Mouse (Mus musculus): ENCODE data around the gene Nr2c2ap.
A peak's percentile ranks its signal among the peaks of the same experiment; 100 is the strongest.

The Nr2c2ap gene

GRCm38 (mm10) chr8:70160015-70160414 lies 28.9 kb downstream of the Nr2c2ap start:
- peaks cover 28% of the 10 kb centered on the region for H3K27me3 ChIP-seq (ENCODE audit: insufficient read depth, low read length)
- H3K4me1 ChIP-seq (replicated peaks; ENCODE audit: low read depth, low read length), result peaks cover 37% of the 10 kb centered on the region
- H3K36me3 ChIP-seq (ENCODE audit: insufficient read depth, low read length), result no peaks in the 10 kb centered on the region
- TF ChIP-seq CTCF (conservative IDR thresholded peaks at IDR 0.05; ENCODE audit: low read length) (no peak), POU5F1 (IDR thresholded peaks at IDR 0.05; ENCODE audit: borderline replicate concordance, low read length) (no peak), NANOG (IDR thresholded peaks at IDR 0.05; ENCODE audit: borderline replicate concordance, low read length) (no peak)
- H3K4me3 ChIP-seq (replicated peaks; ENCODE audit: low read length), result peak overlapping the region; percentile 17; the same call in 1 of the 2 replicates
- H3K9me3 ChIP-seq (ENCODE audit: low read length), result no peaks in the 10 kb centered on the region

GRCm38 (mm10) chr8:70163316-70163715 lies 32.2 kb downstream of the Nr2c2ap start:
- TF ChIP-seq POU5F1 (IDR thresholded peaks at IDR 0.05; ENCODE audit: borderline replicate concordance, low read length) (no peak), NANOG (IDR thresholded peaks at IDR 0.05; ENCODE audit: borderline replicate concordance, low read length) (no peak), CTCF (conservative IDR thresholded peaks at IDR 0.05; ENCODE audit: low read length) (no peak)
- Histone ChIP-seq H3K4me1 (replicated peaks; ENCODE audit: low read depth, low read length) (peaks cover 52% of the 10 kb centered on the region), H3K4me3 (replicated peaks; ENCODE audit: low read length) (no peak overlapping the region), H3K36me3 (ENCODE audit: insufficient read depth, low read length) (no peaks in the 10 kb centered on the region), H3K9me3 (ENCODE audit: low read length) (no peaks in the 10 kb centered on the region), H3K27me3 (ENCODE audit: insufficient read depth, low read length) (peaks cover 37% of the 10 kb centered on the region)

GRCm38 (mm10) chr8:70166504-70167110 lies 35.5 kb downstream of the Nr2c2ap start:
- Histone ChIP-seq H3K27me3 (ENCODE audit: insufficient read depth, low read length) (peaks cover 37% of the 10 kb centered on the region), H3K36me3 (ENCODE audit: insufficient read depth, low read length) (no peaks in the 10 kb centered on the region), H3K4me3 (replicated peaks; ENCODE audit: low read length) (peak overlapping the region; percentile 56; the same call in 1 of the 2 replicates), H3K4me1 (replicated peaks; ENCODE audit: low read depth, low read length) (peaks cover 35% of the 10 kb centered on the region), H3K9me3 (ENCODE audit: low read length) (no peaks in the 10 kb centered on the region)
- no peak for TF ChIP-seq POU5F1 (IDR thresholded peaks at IDR 0.05; ENCODE audit: borderline replicate concordance, low read length)
- TF ChIP-seq CTCF (conservative IDR thresholded peaks at IDR 0.05; ENCODE audit: low read length), result peak; percentile 75

- Histone ChIP-seq H3K4me1 (replicated peaks; ENCODE audit: low read depth, low read length) (peaks cover 53% of the 10 kb centered on the region), H3K36me3 (ENCODE audit: insufficient read depth, low read length) (peaks cover 9% of the 10 kb centered on the region), H3K4me3 (replicated peaks; ENCODE audit: low read length) (no peak overlapping the region), H3K27me3 (ENCODE audit: insufficient read depth, low read length) (peaks cover 14% of the 10 kb centered on the region), H3K9me3 (ENCODE audit: low read length) (no peaks in the 10 kb centered on the region)
- TF ChIP-seq NANOG (IDR thresholded peaks at IDR 0.05; ENCODE audit: borderline replicate concordance, low read length) (no peak), CTCF (conservative IDR thresholded peaks at IDR 0.05; ENCODE audit: low read length) (no peak), POU5F1 (IDR thresholded peaks at IDR 0.05; ENCODE audit: borderline replicate concordance, low read length) (no peak)
Measured at GRCm38 (mm10) chr8:70170116-70170515, 39.0 kb downstream of the Nr2c2ap start.

- no peak for TF ChIP-seq CTCF (conservative IDR thresholded peaks at IDR 0.05; ENCODE audit: low read length)
- no peak for TF ChIP-seq NANOG (IDR thresholded peaks at IDR 0.05; ENCODE audit: borderline replicate concordance, low read length)
- TF ChIP-seq POU5F1 (IDR thresholded peaks at IDR 0.05; ENCODE audit: borderline replicate concordance, low read length), result no peak
- Histone ChIP-seq H3K4me1 (replicated peaks; ENCODE audit: low read depth, low read length) (peaks cover 46% of the 10 kb centered on the region), H3K36me3 (ENCODE audit: insufficient read depth, low read length) (peaks cover 13% of the 10 kb centered on the region), H3K9me3 (ENCODE audit: low read length) (no peaks in the 10 kb centered on the region), H3K27me3 (ENCODE audit: insufficient read depth, low read length) (peaks cover 8% of the 10 kb centered on the region), H3K4me3 (replicated peaks; ENCODE audit: low read length) (no peak overlapping the region)
Measured at GRCm38 (mm10) chr8:70170748-70171147, 39.6 kb downstream of the Nr2c2ap start.

GRCm38 (mm10) chr8:70171240-70171639 lies 40.1 kb downstream of the Nr2c2ap start:
- TF ChIP-seq POU5F1 (IDR thresholded peaks at IDR 0.05; ENCODE audit: borderline replicate concordance, low read length), result no peak
- TF ChIP-seq CTCF (conservative IDR thresholded peaks at IDR 0.05; ENCODE audit: low read length), result no peak
- TF ChIP-seq NANOG (IDR thresholded peaks at IDR 0.05; ENCODE audit: borderline replicate concordance, low read length), result no peak

GRCm38 (mm10) chr8:70172043-70172681 lies 41.0 kb downstream of the Nr2c2ap start, which contains the start of gene Tmem161a:
TSS of gene Tmem161a (plus strand) at chr8:70172356.
- Histone ChIP-seq H3K27me3 (ENCODE audit: insufficient read depth, low read length) (0 out of 2 replicates have a peak, but pooled peaks cover 3% of the 10 kb centered on the region), H3K36me3 (ENCODE audit: insufficient read depth, low read length) (peaks cover 24% of the 10 kb centered on the region), H3K9me3 (ENCODE audit: low read length) (no peaks in the 10 kb centered on the region), H3K4me3 (replicated peaks; ENCODE audit: low read length) (peak within 1 kb of the TSS; percentile 89), H3K4me1 (replicated peaks; ENCODE audit: low read depth, low read length) (peaks cover 35% of the 10 kb centered on the region)
- TF ChIP-seq CTCF (conservative IDR thresholded peaks at IDR 0.05; ENCODE audit: low read length), result no peak
- TF ChIP-seq POU5F1 (IDR thresholded peaks at IDR 0.05; ENCODE audit: borderline replicate concordance, low read length), result no peak
- TF ChIP-seq NANOG (IDR thresholded peaks at IDR 0.05; ENCODE audit: borderline replicate concordance, low read length), result no peak

More at GRCm38 (mm10) chr8:70171240-70171639, 40.1 kb downstream of the Nr2c2ap start:
- peaks cover 3% of the 10 kb centered on the region; the same call in 1 of the 2 replicates for H3K27me3 ChIP-seq (ENCODE audit: insufficient read depth, low read length)
- H3K9me3 ChIP-seq (ENCODE audit: low read length), result no peaks in the 10 kb centered on the region
- peaks cover 42% of the 10 kb centered on the region for H3K4me1 ChIP-seq (replicated peaks; ENCODE audit: low read depth, low read length)
- peaks cover 15% of the 10 kb centered on the region for H3K36me3 ChIP-seq (ENCODE audit: insufficient read depth, low read length)
- no peak overlapping the region for H3K4me3 ChIP-seq (replicated peaks; ENCODE audit: low read length)

- Histone ChIP-seq H3K4me1 (replicated peaks; ENCODE audit: low read depth, low read length) (peaks cover 35% of the 10 kb centered on the region), H3K9me3 (ENCODE audit: low read length) (no peaks in the 10 kb centered on the region), H3K4me3 (replicated peaks; ENCODE audit: low read length) (no peak overlapping the region), H3K36me3 (ENCODE audit: insufficient read depth, low read length) (peaks cover 34% of the 10 kb centered on the region), H3K27me3 (ENCODE audit: insufficient read depth, low read length) (no peaks in the 10 kb centered on the region)
- TF ChIP-seq CTCF (conservative IDR thresholded peaks at IDR 0.05; ENCODE audit: low read length) (no peak), POU5F1 (IDR thresholded peaks at IDR 0.05; ENCODE audit: borderline replicate concordance, low read length) (no peak), NANOG (IDR thresholded peaks at IDR 0.05; ENCODE audit: borderline replicate concordance, low read length) (no peak)
Measured at GRCm38 (mm10) chr8:70173320-70173719, 42.2 kb downstream of the Nr2c2ap start.
